Mouse (Mus musculus) naive thymus-derived CD4-positive, alpha-beta T cell, adult 2 months (primary cell): ENCODE results near the gene Nmi.
A peak's percentile ranks its signal among the peaks of the same experiment; 100 is the strongest.
"Not testable (repeated sequence)": the region's sequence is repeated elsewhere in the genome, so short reads cannot be mapped to it uniquely, and the experiment has no call there.

ENCODE experiments used
- DNase-seq: peaks from one replicate; pipeline ENCODE4 v3.0.0-alpha.2; 2011; ENCODE audit warnings: low read depth

The Nmi gene

GRCm38 (mm10) chr2:51973410-51973968 is at the start of gene Nmi:
TSS of gene Nmi (minus strand) at chr2:51973494.
- DNase-seq = no peak

- no peak for DNase-seq
These were observed 43.1 kb upstream of the Nmi start for GRCm38 (mm10) chr2:52016361-52016760.

GRCm38 (mm10) chr2:52013306-52013820 is 40.1 kb upstream of the Nmi start:
- no peak for DNase-seq

GRCm38 (mm10) chr2:52011820-52012219 is 38.5 kb upstream of the Nmi start:
- not testable (repeated sequence) for DNase-seq

GRCm38 (mm10) chr2:52006380-52006779 is 33.1 kb upstream of the Nmi start:
- no peak for DNase-seq

GRCm38 (mm10) chr2:52002299-52002698 is 29.0 kb upstream of the Nmi start:
- not testable (repeated sequence) for DNase-seq

- DNase-seq = no peak
These were observed 28.2 kb upstream of the Nmi start for GRCm38 (mm10) chr2:52001521-52001920.

GRCm38 (mm10) chr2:51999996-52000395 is 26.7 kb upstream of the Nmi start:
- DNase-seq = no peak

- no peak for DNase-seq
These were observed 18.2 kb upstream of the Nmi start for GRCm38 (mm10) chr2:51991447-51991846.

- no peak for DNase-seq
These were observed 16.3 kb upstream of the Nmi start for GRCm38 (mm10) chr2:51989559-51989958.

GRCm38 (mm10) chr2:51986695-51987094 is 13.4 kb upstream of the Nmi start:
- DNase-seq = no peak

GRCm38 (mm10) chr2:51986157-51986556 is 12.9 kb upstream of the Nmi start:
- DNase-seq = no peak

GRCm38 (mm10) chr2:51985241-51985640 is 11.9 kb upstream of the Nmi start:
- no peak for DNase-seq

- peak; percentile 53 for DNase-seq
These were observed 9.0 kb upstream of the Nmi start for GRCm38 (mm10) chr2:51982288-51982687.

- no peak for DNase-seq
These were observed 8.3 kb upstream of the Nmi start for GRCm38 (mm10) chr2:51981630-51982029.

- peak; percentile 91 for DNase-seq
These were observed 469 bp downstream of the Nmi start for GRCm38 (mm10) chr2:51972641-51973409.

- DNase-seq = peak; percentile 71
These were observed 1.2 kb downstream of the Nmi start for GRCm38 (mm10) chr2:51972142-51972541.

GRCm38 (mm10) chr2:51970897-51971296 is 2.4 kb downstream of the Nmi start:
- no peak for DNase-seq

- DNase-seq = no peak
These were observed 6.0 kb downstream of the Nmi start for GRCm38 (mm10) chr2:51967288-51967687.

- no peak for DNase-seq
These were observed 19.6 kb downstream of the Nmi start for GRCm38 (mm10) chr2:51953648-51954204.

- no peak for DNase-seq
These were observed 22.4 kb downstream of the Nmi start for GRCm38 (mm10) chr2:51950876-51951275.

GRCm38 (mm10) chr2:51948105-51948830 is 25.0 kb downstream of the Nmi start:
- DNase-seq = peak; percentile 28
